Mouse (Mus musculus) forebrain, embryonic 10.5 days (tissue): Measurements from ENCODE around the gene Sema5b. TPM values are rescaled to one million over a fixed set of nuclear protein-coding genes. Genes with fewer than 3 reads are reported as not detected.

ENCODE experiments used
- DNase-seq: peaks from one replicate; pipeline ENCODE4 v3.0.0-alpha.2; 2017; ENCODE audit warnings: low spot score; ENCODE audit errors: extremely low spot score
- H3K27ac ChIP-seq: fragments of 300-500 bp; sonication (generic); 2 replicates; pipeline ENCODE4 v1.5.1; 2016; ENCODE audit warnings: mild to moderate bottlenecking
- H3K27me3 ChIP-seq: fragments of 300-500 bp; sonication (generic); 2 replicates; pipeline ENCODE4 v1.6.1; 2016; ENCODE audit warnings: mild to moderate bottlenecking; ENCODE audit not compliant: poor library complexity, severe bottlenecking
- H3K36me3 ChIP-seq: fragments of 300-500 bp; sonication (generic); replicated peaks from 2 replicates; pipeline ENCODE4 v1.6.1; 2016; ENCODE audit warnings: mild to moderate bottlenecking, moderate library complexity
- H3K4me1 ChIP-seq: fragments of 300-500 bp; sonication (generic); 2 replicates; pipeline ENCODE4 v1.6.1; 2016
- H3K4me3 ChIP-seq: fragments of 300-500 bp; sonication (generic); 2 replicates; pipeline ENCODE4 v1.5.1; 2016; ENCODE audit warnings: mild to moderate bottlenecking, moderate library complexity
- H3K9me3 ChIP-seq: fragments of 300-500 bp; sonication (generic); 2 replicates; pipeline ENCODE4 v1.6.1; 2016; ENCODE audit warnings: mild to moderate bottlenecking, moderate library complexity
- WGBS: fragments of 180-500 bp; shearing (Covaris S2); methylation state at CpG from one replicate; pipeline ENCODE4 v1.1.7; 2016; 5-methylcytosine and 5-hydroxymethylcytosine counted together
- polyA plus RNA-seq: library from polyadenylated mRNA; unstranded; fragments of >200 nt; fragmentation: Nextera tagmentation; extraction: Ambion mirVana; gene quantifications from 2 replicates; pipeline ENCODE4 v1.2.1, GENCODE M21; 2016

The Sema5b gene
- 35.7 and 37.5 TPM in 2 replicates for polyA plus RNA-seq

- Histone ChIP-seq H3K4me1 (peaks cover 51% of the 10 kb centered on the region), H3K27me3 (peaks cover 80% of the 10 kb centered on the region)
- under 1% methylated on average over 54 of the region's 54 CpGs for WGBS
Observed at GRCm38 (mm10) chr16:35541117-35541641, at the start of gene Sema5b. TSS of gene Sema5b (plus strand) at chr16:35541145.

GRCm38 (mm10) chr16:35500342-35500741, 40.6 kb upstream of the Sema5b start:
- peaks cover 7% of the 10 kb centered on the region; the same call in 1 of the 2 replicates for H3K9me3 ChIP-seq
- no peaks in the 10 kb centered on the region for H3K4me1 ChIP-seq
- DNase-seq: no peak
- H3K27ac ChIP-seq: no peak overlapping the region
- H3K36me3 ChIP-seq: no peaks in the 10 kb centered on the region
- no peaks in the 10 kb centered on the region for H3K27me3 ChIP-seq
- H3K4me3 ChIP-seq: no peak overlapping the region
- WGBS: 92% methylated on average over 3 of the region's 3 CpGs

More at GRCm38 (mm10) chr16:35541117-35541641, at the start of gene Sema5b:
- Histone ChIP-seq H3K4me3 (peak within 1 kb of the TSS; percentile 86), H3K36me3 (peaks cover 28% of the 10 kb centered on the region), H3K9me3 (no peaks in the 10 kb centered on the region; the same call in 1 of the 2 replicates), H3K27ac (peak within 1 kb of the TSS; percentile 97)
- peak; percentile 90 for DNase-seq

- no peak for DNase-seq
- H3K27me3 ChIP-seq: no peaks in the 10 kb centered on the region
- no peak overlapping the region for H3K4me3 ChIP-seq
- H3K27ac ChIP-seq: no peak overlapping the region
- 85% methylated on average over 4 of the region's 4 CpGs for WGBS
- H3K4me1 ChIP-seq: no peaks in the 10 kb centered on the region
- peaks cover 7% of the 10 kb centered on the region; the same call in 1 of the 2 replicates for H3K9me3 ChIP-seq
- no peaks in the 10 kb centered on the region for H3K36me3 ChIP-seq
Observed at GRCm38 (mm10) chr16:35501106-35501760, 39.7 kb upstream of the Sema5b start.

- no peak for DNase-seq
- Histone ChIP-seq H3K36me3 (no peaks in the 10 kb centered on the region), H3K27ac (no peak overlapping the region), H3K4me1 (no peaks in the 10 kb centered on the region), H3K27me3 (no peaks in the 10 kb centered on the region), H3K9me3 (peaks cover 7% of the 10 kb centered on the region; the same call in 1 of the 2 replicates), H3K4me3 (no peak overlapping the region)
- 92% methylated on average over 11 of the region's 11 CpGs for WGBS
Observed at GRCm38 (mm10) chr16:35502456-35502855, 38.5 kb upstream of the Sema5b start.

GRCm38 (mm10) chr16:35504266-35504665, 36.7 kb upstream of the Sema5b start:
- Histone ChIP-seq H3K27me3 (peaks cover 4% of the 10 kb centered on the region; the same call in 1 of the 2 replicates), H3K4me3 (no peak overlapping the region), H3K9me3 (peaks cover 7% of the 10 kb centered on the region; the same call in 1 of the 2 replicates), H3K27ac (no peak overlapping the region), H3K4me1 (peaks cover 4% of the 10 kb centered on the region), H3K36me3 (no peaks in the 10 kb centered on the region)
- 87% methylated on average over 8 of the region's 8 CpGs for WGBS
- no peak for DNase-seq

GRCm38 (mm10) chr16:35505786-35506185, 35.2 kb upstream of the Sema5b start:
- Histone ChIP-seq H3K27me3 (peaks cover 6% of the 10 kb centered on the region; the same call in 1 of the 2 replicates), H3K27ac (no peak overlapping the region), H3K4me1 (peaks cover 11% of the 10 kb centered on the region), H3K9me3 (no peaks in the 10 kb centered on the region), H3K36me3 (no peaks in the 10 kb centered on the region), H3K4me3 (no peak overlapping the region)
- no peak for DNase-seq
- 88% methylated on average over 4 of the region's 4 CpGs for WGBS

- H3K27me3 ChIP-seq: peaks cover 6% of the 10 kb centered on the region; the same call in 1 of the 2 replicates
- 90% methylated on average over 6 of the region's 6 CpGs for WGBS
- no peak overlapping the region for H3K4me3 ChIP-seq
- DNase-seq: no peak
- H3K4me1 ChIP-seq: peaks cover 11% of the 10 kb centered on the region
- no peaks in the 10 kb centered on the region for H3K36me3 ChIP-seq
- H3K27ac ChIP-seq: no peak overlapping the region
- H3K9me3 ChIP-seq: no peaks in the 10 kb centered on the region
Observed at GRCm38 (mm10) chr16:35508581-35508980, 32.4 kb upstream of the Sema5b start.

GRCm38 (mm10) chr16:35509331-35510070, 31.4 kb upstream of the Sema5b start:
- peaks cover 6% of the 10 kb centered on the region; the same call in 1 of the 2 replicates for H3K27me3 ChIP-seq
- DNase-seq: no peak
- 60% methylated on average over 11 of the region's 11 CpGs for WGBS
- peak overlapping the region; percentile 35; the same call in 1 of the 2 replicates for H3K27ac ChIP-seq
- no peaks in the 10 kb centered on the region for H3K9me3 ChIP-seq
- H3K4me1 ChIP-seq: peaks cover 11% of the 10 kb centered on the region
- no peaks in the 10 kb centered on the region for H3K36me3 ChIP-seq
- H3K4me3 ChIP-seq: no peak overlapping the region

- H3K4me1 ChIP-seq: peaks cover 26% of the 10 kb centered on the region
- H3K27me3 ChIP-seq: peaks cover 11% of the 10 kb centered on the region
- H3K27ac ChIP-seq: no peak overlapping the region
- H3K36me3 ChIP-seq: no peaks in the 10 kb centered on the region
- no peak overlapping the region for H3K4me3 ChIP-seq
- H3K9me3 ChIP-seq: no peaks in the 10 kb centered on the region
- WGBS: 76% methylated on average over 21 of the region's 21 CpGs
- DNase-seq: no peak
Observed at GRCm38 (mm10) chr16:35515977-35516612, 24.9 kb upstream of the Sema5b start.

GRCm38 (mm10) chr16:35517976-35518951, 22.7 kb upstream of the Sema5b start:
- no peaks in the 10 kb centered on the region for H3K9me3 ChIP-seq
- peak overlapping the region; percentile 58 for H3K27ac ChIP-seq
- H3K27me3 ChIP-seq: peaks cover 11% of the 10 kb centered on the region
- no peak for DNase-seq
- peaks cover 26% of the 10 kb centered on the region for H3K4me1 ChIP-seq
- no peak overlapping the region for H3K4me3 ChIP-seq
- no peaks in the 10 kb centered on the region for H3K36me3 ChIP-seq
- 65% methylated on average over 23 of the region's 23 CpGs for WGBS

- 73% methylated on average over 7 of the region's 7 CpGs for WGBS
Observed at GRCm38 (mm10) chr16:35519245-35519644, 21.7 kb upstream of the Sema5b start.

More at GRCm38 (mm10) chr16:35519245-35519644, 21.7 kb upstream of the Sema5b start:
- Histone ChIP-seq H3K4me1 (peaks cover 26% of the 10 kb centered on the region), H3K27me3 (peaks cover 11% of the 10 kb centered on the region), H3K36me3 (no peaks in the 10 kb centered on the region), H3K4me3 (no peak overlapping the region), H3K9me3 (no peaks in the 10 kb centered on the region), H3K27ac (no peak overlapping the region)
- DNase-seq: no peak
